Mouse (Mus musculus) heart, embryonic 14.5 days (tissue): ENCODE measurements around the gene Lepr. TPM values are rescaled to one million over a fixed set of nuclear protein-coding genes. Genes with fewer than 3 reads are reported as not detected.
"Not testable (repeated sequence)": the region's sequence is repeated elsewhere in the genome, so short reads cannot be mapped to it uniquely, and the experiment has no call there.

Experiments
- ATAC-seq: fragments of 200-750 bp; cut with Nextera tagmentation; 2 replicates; pipeline ENCODE4 v1.8.0; 2017; ENCODE audit warnings: low read depth, moderate TSS enrichment; ENCODE audit not compliant: insufficient number of reproducible peaks, insufficient read depth, low FRiP score
- H3K27ac ChIP-seq, 2 experiments: fragments of 200-500 bp in 1 of 2; fragments of 300-500 bp in 1 of 2; sonication (generic) in 1 of 2; replicated peaks in 1 of 2; 2 replicates each; pipeline ENCODE4 v1.5.1; 2012 to 2014; ENCODE audit warnings: low read depth in 2 of 2, low read length in 2 of 2, control low read depth in 1 of 2, mild to moderate bottlenecking in 1 of 2, mixed read lengths in 1 of 2; ENCODE audit not compliant: control insufficient read depth in 1 of 2, insufficient read depth in 1 of 2
- H3K27me3 ChIP-seq: fragments of 300-500 bp; sonication (generic); 2 replicates; pipeline ENCODE4 v1.6.1; 2014; ENCODE audit warnings: mild to moderate bottlenecking, low read length, control low read depth; ENCODE audit not compliant: control insufficient read depth, insufficient read depth
- H3K36me3 ChIP-seq: fragments of 300-500 bp; sonication (generic); 2 replicates; pipeline ENCODE4 v1.6.1; 2014; ENCODE audit warnings: mild to moderate bottlenecking, control low read depth, low read length, mixed read lengths; ENCODE audit not compliant: control insufficient read depth, insufficient read depth
- H3K4me1 ChIP-seq, 2 experiments: fragments of 200-500 bp in 1 of 2; fragments of 300-500 bp in 1 of 2; sonication (generic) in 1 of 2; 2 replicates each; pipeline ENCODE4 v1.6.1; 2012 to 2014; ENCODE audit warnings: low read length in 2 of 2, control low read depth in 1 of 2, mixed read lengths in 1 of 2; ENCODE audit not compliant: control insufficient read depth in 2 of 2, insufficient read depth in 2 of 2
- H3K4me2 ChIP-seq: fragments of 300-500 bp; sonication (generic); 2 replicates; pipeline ENCODE4 v1.6.1; 2014; ENCODE audit warnings: mild to moderate bottlenecking, low read length
- H3K4me3 ChIP-seq, 2 experiments: fragments of 200-500 bp in 1 of 2; fragments of 300-500 bp in 1 of 2; sonication (generic) in 1 of 2; 2 replicates each; pipeline ENCODE4 v1.5.1; 2012 to 2014; ENCODE audit warnings: low read length in 2 of 2, mild to moderate bottlenecking in 2 of 2, control low read depth in 1 of 2, low read depth in 1 of 2, moderate library complexity in 1 of 2; ENCODE audit not compliant: control insufficient read depth in 1 of 2, insufficient read depth in 1 of 2
- H3K9ac ChIP-seq: fragments of 300-500 bp; sonication (generic); 2 replicates; pipeline ENCODE4 v1.6.1; 2014; ENCODE audit warnings: mild to moderate bottlenecking, low read length
- H3K9me3 ChIP-seq: fragments of 300-500 bp; sonication (generic); 2 replicates; pipeline ENCODE4 v1.6.1; 2016; ENCODE audit warnings: low read length, control low read depth; ENCODE audit not compliant: control insufficient read depth
- WGBS: fragments of 180-500 bp; shearing (Covaris S2); extraction: QIAGEN DNeasy Blood & Tissue Kit; methylation state at CpG from one replicate; pipeline ENCODE4 v1.1.7; 2014; 5-methylcytosine and 5-hydroxymethylcytosine counted together
- polyA plus RNA-seq: library from polyadenylated mRNA; unstranded; fragments of >200 nt; fragmentation: Nextera tagmentation; extraction: Ambion mirVana; gene quantifications from 2 replicates; pipeline ENCODE4 v1.2.1, GENCODE M21; 2014

Gene Lepr
- polyA plus RNA-seq, 1 experiment from 2014 or later = 1.3 TPM

DNA sequence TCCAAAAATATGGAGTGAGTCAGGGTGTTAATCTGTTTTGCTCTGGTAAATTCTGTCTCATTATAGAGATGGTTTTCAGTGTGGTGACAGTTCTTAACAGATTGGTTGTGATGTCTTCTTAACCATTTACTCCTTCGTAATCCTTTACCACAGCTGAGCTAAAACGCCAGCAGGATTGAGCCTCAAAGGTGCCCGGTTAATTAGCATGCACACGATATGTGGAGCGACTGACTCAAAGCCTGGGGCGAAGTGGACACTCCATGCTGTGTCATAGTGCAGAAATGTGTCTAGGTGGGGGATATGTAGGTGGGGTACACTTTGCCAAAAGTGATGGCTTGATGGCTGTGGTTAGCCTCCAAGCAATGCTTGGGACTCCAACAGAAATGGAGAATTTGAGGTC lies 1.4 kb upstream of the Lepr start:
- no peak overlapping the region for H3K4me3 ChIP-seq
- no peak overlapping the region for H3K27ac ChIP-seq
- no peaks in the 10 kb centered on the region for H3K9me3 ChIP-seq
- no peaks in the 10 kb centered on the region for H3K36me3 ChIP-seq
- no peak overlapping the region for H3K4me2 ChIP-seq
- H3K27me3 ChIP-seq = peaks cover 16% of the 10 kb centered on the region; the same call in 1 of the 2 replicates
- H3K4me1 ChIP-seq = peaks cover 3% of the 10 kb centered on the region in 2 experiments; a peak in 3 of 4 replicates
- no peak for ATAC-seq
- no peak overlapping the region for H3K9ac ChIP-seq
- WGBS = 85% methylated on average over 6 of the region's 6 CpGs

DNA sequence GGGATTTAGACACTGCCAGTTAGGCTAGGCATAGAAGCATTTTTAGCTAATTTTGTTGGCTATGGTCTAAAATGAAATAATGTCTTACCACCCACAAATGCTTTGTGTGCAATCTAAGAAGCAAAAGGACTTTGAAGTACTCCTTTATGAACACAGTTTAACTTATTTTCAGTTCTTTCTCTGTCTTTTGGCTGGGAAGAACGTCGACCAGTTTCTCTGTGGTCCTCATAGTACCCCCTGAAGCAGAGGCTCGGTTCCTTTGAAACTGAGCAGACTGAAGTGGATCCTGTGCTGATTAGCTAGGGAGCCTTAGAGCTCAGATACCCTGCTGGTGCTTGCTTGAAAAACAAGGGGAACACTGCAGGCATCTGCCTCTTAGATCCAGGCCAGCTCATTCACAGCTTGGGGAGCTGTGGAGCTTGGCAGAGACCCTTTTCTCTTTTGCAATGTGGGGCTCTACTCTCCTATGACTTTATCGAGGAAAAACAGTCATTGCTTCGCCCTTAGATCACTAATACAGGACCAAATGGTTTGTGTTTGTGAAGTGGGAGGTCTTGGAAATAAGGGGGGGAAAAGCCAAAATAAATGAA lies 1.9 kb downstream of the Lepr start:
- H3K4me3 ChIP-seq = no peak overlapping the region
- H3K9me3 ChIP-seq = no peaks in the 10 kb centered on the region
- peaks cover 3% of the 10 kb centered on the region in 2 experiments; a peak in 3 of 4 replicates for H3K4me1 ChIP-seq
- H3K27ac ChIP-seq = no peak overlapping the region
- H3K36me3 ChIP-seq = no peaks in the 10 kb centered on the region
- 11% methylated on average over 5 of the region's 5 CpGs for WGBS
- no peak for ATAC-seq
- no peak overlapping the region for H3K4me2 ChIP-seq
- H3K9ac ChIP-seq = no peak overlapping the region
- peaks cover 16% of the 10 kb centered on the region; the same call in 1 of the 2 replicates for H3K27me3 ChIP-seq

DNA sequence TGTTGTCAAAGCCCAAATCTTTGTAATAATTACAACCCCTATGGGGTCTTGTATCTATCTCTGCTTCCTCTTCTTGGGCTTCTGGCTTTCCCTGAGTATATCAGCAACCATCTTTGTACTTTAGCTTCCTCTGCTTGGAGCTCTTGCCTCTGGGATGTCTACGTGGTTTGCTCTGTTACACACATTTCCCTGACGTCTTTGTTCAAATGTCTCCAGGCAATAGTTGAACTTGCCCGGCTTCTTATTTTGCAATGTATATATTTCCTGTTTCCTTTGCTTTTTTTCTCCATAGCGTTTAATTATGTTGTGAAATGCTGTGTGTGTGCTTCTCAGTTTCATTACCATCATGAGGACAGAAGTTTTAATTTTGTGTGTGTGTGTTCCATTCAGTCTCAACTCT lies 4.5 kb downstream of the Lepr start:
- ATAC-seq = no peak
- H3K27me3 ChIP-seq = peaks cover 6% of the 10 kb centered on the region; the same call in 1 of the 2 replicates
- no peak overlapping the region for H3K4me2 ChIP-seq
- no peaks in the 10 kb centered on the region for H3K9me3 ChIP-seq
- WGBS = 73% methylated on average over 4 of the region's 4 CpGs
- no peak overlapping the region for H3K9ac ChIP-seq
- H3K27ac ChIP-seq = no peak overlapping the region
- no peaks in the 10 kb centered on the region for H3K36me3 ChIP-seq
- peaks cover 3% of the 10 kb centered on the region in 2 experiments; a peak in 3 of 4 replicates for H3K4me1 ChIP-seq
- H3K4me3 ChIP-seq = no peak overlapping the region

DNA sequence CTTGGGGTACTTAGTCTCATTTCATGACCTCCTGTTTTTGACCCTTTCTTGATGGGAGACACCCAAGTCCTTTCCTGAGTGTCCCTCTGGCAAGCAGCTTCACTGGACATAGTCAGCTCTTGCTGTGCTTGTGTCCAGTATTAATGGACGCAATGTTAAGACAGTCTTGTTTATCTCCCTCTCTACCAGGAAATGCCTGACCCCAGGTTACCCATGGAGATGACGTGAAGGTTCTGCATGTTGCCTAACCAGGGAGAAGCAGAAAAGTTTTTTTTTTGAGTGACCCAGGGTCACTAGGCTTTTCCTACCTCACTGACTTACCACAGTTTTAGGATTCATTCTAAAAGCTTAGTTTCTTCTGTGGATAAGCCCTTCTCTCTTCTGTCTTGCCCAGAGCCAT lies 24.8 kb downstream of the Lepr start:
- 64% methylated on average over 2 of the region's 2 CpGs for WGBS

DNA sequence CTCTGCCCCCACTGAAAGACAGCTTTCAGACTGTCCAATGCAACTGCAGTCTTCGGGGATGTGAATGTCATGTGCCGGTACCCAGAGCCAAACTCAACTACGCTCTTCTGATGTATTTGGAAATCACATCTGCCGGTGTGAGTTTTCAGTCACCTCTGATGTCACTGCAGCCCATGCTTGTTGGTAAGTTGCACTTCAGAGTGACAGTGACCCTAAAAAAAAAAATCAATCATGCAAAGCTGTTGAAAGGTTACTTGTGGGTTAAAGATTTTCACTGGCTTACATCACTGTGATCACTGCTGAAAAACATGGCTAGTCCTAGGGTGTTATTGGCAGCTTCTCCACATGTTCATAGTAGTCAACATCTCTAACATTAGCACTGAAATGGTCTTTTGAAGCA lies 28.3 kb downstream of the Lepr start:
- Histone ChIP-seq H3K4me2 (no peak overlapping the region), H3K9ac (no peak overlapping the region), H3K27me3 (no peaks in the 10 kb centered on the region), H3K36me3 (no peaks in the 10 kb centered on the region), H3K27ac (no peak overlapping the region), H3K4me3 (no peak overlapping the region), H3K9me3 (no peaks in the 10 kb centered on the region), H3K4me1 (no peaks in the 10 kb centered on the region)
- ATAC-seq = no peak
- 83% methylated on average over 4 of the region's 4 CpGs for WGBS

More for the DNA sequence above, 24.8 kb downstream of the Lepr start:
- Histone ChIP-seq H3K27ac (no peak overlapping the region), H3K4me2 (no peak overlapping the region), H3K9me3 (no peaks in the 10 kb centered on the region), H3K27me3 (no peaks in the 10 kb centered on the region), H3K4me1 (no peaks in the 10 kb centered on the region), H3K36me3 (no peaks in the 10 kb centered on the region), H3K4me3 (no peak overlapping the region), H3K9ac (no peak overlapping the region)
- ATAC-seq = no peak

DNA sequence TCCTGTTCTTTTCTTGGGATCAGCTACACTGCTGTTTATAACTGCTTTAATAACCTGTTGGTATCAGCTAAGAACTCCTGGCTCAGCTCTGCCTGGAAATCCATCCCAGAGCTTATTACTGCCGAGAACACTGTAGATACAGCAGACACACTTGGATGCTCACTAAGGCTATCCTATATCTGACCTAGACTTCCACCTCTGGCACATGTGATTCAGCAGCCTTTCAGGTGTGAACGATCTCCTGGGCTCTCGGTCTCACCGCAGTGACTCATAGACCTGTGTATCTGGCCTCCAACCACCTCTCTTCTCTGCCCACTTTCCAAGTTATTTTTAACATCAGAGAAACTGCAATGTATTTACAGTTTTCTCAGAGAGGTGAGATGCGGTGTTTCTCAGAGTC lies 43.3 kb downstream of the Lepr start:
- 60% methylated on average over 5 of the region's 5 CpGs for WGBS
- no peak for ATAC-seq

DNA sequence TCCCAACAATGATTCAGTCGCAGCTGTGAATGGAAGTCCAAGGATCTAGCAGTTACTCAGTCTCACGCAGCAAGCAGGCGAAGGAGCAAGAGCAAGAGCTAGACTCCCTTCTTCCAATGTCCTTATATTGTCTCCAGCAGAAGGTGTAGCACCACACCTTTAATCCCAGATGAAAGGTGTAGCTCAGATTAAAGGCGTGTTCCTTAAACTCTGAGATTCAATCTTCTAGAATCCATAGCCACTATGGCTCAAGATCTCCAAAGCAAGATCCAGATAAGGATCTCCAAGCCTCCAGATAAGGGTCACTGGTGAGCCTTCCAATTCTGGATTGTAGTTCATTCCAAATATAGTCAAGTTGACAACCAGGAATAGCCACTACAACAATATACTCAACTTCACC lies 126.7 kb downstream of the Lepr start, which contains the start of gene B020004J07Rik:
Gene B020004J07Rik, minus strand, starts transcription at position 101 of the 400 bp plus-strand sequence.
- not testable (repeated sequence) for H3K4me2 ChIP-seq, H3K4me1 ChIP-seq, H3K36me3 ChIP-seq, H3K27ac ChIP-seq, H3K9me3 ChIP-seq, H3K9ac ChIP-seq, H3K4me3 ChIP-seq, ATAC-seq, H3K27me3 ChIP-seq
- 90% methylated on average over 2 of the region's 4 CpGs for WGBS

More for the DNA sequence above, 43.3 kb downstream of the Lepr start:
- no peak overlapping the region for H3K27ac ChIP-seq
- H3K4me3 ChIP-seq = no peak overlapping the region
- no peaks in the 10 kb centered on the region for H3K36me3 ChIP-seq
- no peaks in the 10 kb centered on the region for H3K4me1 ChIP-seq
- no peak overlapping the region for H3K4me2 ChIP-seq
- H3K27me3 ChIP-seq = no peaks in the 10 kb centered on the region
- H3K9ac ChIP-seq = no peak overlapping the region
- no peaks in the 10 kb centered on the region for H3K9me3 ChIP-seq

DNA sequence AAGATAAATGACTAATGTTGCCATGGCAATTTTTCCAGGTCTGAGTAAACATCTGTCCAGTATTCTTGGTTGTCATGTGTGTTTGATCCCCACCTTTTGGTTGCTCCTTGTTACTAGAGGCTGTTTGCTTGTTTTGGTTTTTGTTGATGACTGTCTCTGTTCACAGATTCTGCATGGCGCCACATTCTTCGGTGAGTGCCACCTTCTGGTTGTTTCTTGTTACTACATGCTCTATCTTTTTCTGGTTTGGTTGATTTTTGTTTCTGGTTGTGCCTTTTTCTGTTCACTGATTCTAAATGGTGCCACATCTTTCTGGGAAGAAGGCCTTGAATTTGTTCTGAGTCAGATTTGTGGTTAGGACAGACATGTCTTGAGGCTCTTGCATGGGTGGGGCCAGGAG lies 133.7 kb downstream of the Lepr start:
- 48% methylated on average over 2 of the region's 2 CpGs for WGBS
- H3K27ac ChIP-seq = no peak overlapping the region
- no peak overlapping the region for H3K4me3 ChIP-seq
- H3K4me2 ChIP-seq = no peak overlapping the region
- no peaks in the 10 kb centered on the region for H3K4me1 ChIP-seq
- no peaks in the 10 kb centered on the region for H3K27me3 ChIP-seq
- ATAC-seq = no peak
- H3K9me3 ChIP-seq = peaks cover 19% of the 10 kb centered on the region
- H3K36me3 ChIP-seq = no peaks in the 10 kb centered on the region
- no peak overlapping the region for H3K9ac ChIP-seq
